Mouse (Mus musculus) ES-E14 (cell line): Measurements from ENCODE around the gene Hnf1b.

Source experiments
- CHD2 ChIP-seq: IDR thresholded peaks from 2 replicates; pipeline ENCODE4 v1.6.1; 2014; ENCODE audit warnings: mild to moderate bottlenecking, low read depth, low read length, inconsistent platforms
- HCFC1 ChIP-seq: IDR thresholded peaks from 2 replicates; pipeline ENCODE4 v1.6.1; 2012; ENCODE audit warnings: low read length, inconsistent platforms, borderline replicate concordance; ENCODE audit not compliant: insufficient read depth
- MAFK ChIP-seq: IDR thresholded peaks from 2 replicates; pipeline ENCODE4 v1.6.1; 2014; ENCODE audit warnings: mild to moderate bottlenecking, low read depth, low read length, inconsistent platforms; ENCODE audit not compliant: insufficient read depth
- ZC3H11A ChIP-seq: IDR thresholded peaks from 2 replicates; pipeline ENCODE4 v1.6.1; 2012; ENCODE audit warnings: low read depth, mild to moderate bottlenecking, inconsistent platforms, low read length, borderline replicate concordance

GRCm38 (mm10) chr11:83881438-83881837 lies 31.6 kb downstream of the Hnf1b start:
- TF ChIP-seq HCFC1 (no peak), ZC3H11A (no peak), MAFK (no peak), CHD2 (no peak)
